Comparison of ENCODE assay signal across 22 mouse cellular contexts in genomic region chr6:146283981-146284380, GRCm38 (mm10).
A peak's percentile ranks its signal among the peaks of the same experiment; 100 is the strongest.
DNase-seq lines count a peak whose midpoint lies in the region; ATAC-seq and TF ChIP-seq lines count a peak whose summit lies in the region.
"Had no signal": no experiment of that assay in that cellular context is flagged by ENCODE, and none has a peak within 500 bp of the region (broad histone marks: within the 10 kb centered on the region; RNA-seq: fewer than 3 reads in every experiment).

No protein-coding gene starts in this region.

- no peak for TF ChIP-seq CTCF in stomach, postnatal 0 days (IDR thresholded peaks at IDR 0.05; ENCODE audit: low read depth)

- TF ChIP-seq EP300 in stomach, postnatal 0 days (optimal IDR thresholded peaks at IDR 0.05), result no peak

- ATAC-seq in kidney, embryonic 15.5 days (replicated peaks; ENCODE audit: low FRiP score), result no peak
- ATAC-seq in stomach, embryonic 14.5 days (ENCODE audit: insufficient number of reproducible peaks, insufficient read depth, low FRiP score, low read depth), result no peak
- ATAC-seq in stomach, postnatal 0 days (ENCODE audit: low FRiP score, low TSS enrichment), result no peak
- ATAC-seq: activated CD4-positive, CD25-positive, alpha-beta regulatory T cell, adult 4 months; lung, postnatal 0 days; Patski had no signal

- no peaks in the 10 kb centered on the region for H3K27me3 ChIP-seq in kidney, embryonic 15.5 days
- no peaks in the 10 kb centered on the region for H3K27me3 ChIP-seq in stomach, embryonic 14.5 days (ENCODE audit: control insufficient read depth, insufficient read depth, low read length)
- no peaks in the 10 kb centered on the region for H3K27me3 ChIP-seq in stomach, postnatal 0 days (ENCODE audit: control insufficient read depth, insufficient read depth, low read length)
- H3K27me3 ChIP-seq: heart, embryonic 15.5 days; midbrain, embryonic 12.5 days; Patski had no signal

- no peak overlapping the region for H3K4me2 ChIP-seq in kidney, embryonic 15.5 days
- no peak overlapping the region for H3K4me2 ChIP-seq in stomach, embryonic 14.5 days (replicated peaks; ENCODE audit: low read depth, low read length)
- no peak overlapping the region for H3K4me2 ChIP-seq in stomach, postnatal 0 days (replicated peaks; ENCODE audit: low read depth)
- H3K4me2 ChIP-seq: heart, embryonic 15.5 days; midbrain, embryonic 12.5 days had no signal

- no peaks in the 10 kb centered on the region for H3K36me3 ChIP-seq in kidney, embryonic 15.5 days
- no peaks in the 10 kb centered on the region for H3K36me3 ChIP-seq in stomach, embryonic 14.5 days (ENCODE audit: control insufficient read depth, insufficient read depth, low read length)
- H3K36me3 ChIP-seq in stomach, postnatal 0 days (ENCODE audit: control insufficient read depth, insufficient read depth, low read length), result no peaks in the 10 kb centered on the region; the same call in 1 of the 2 replicates
- H3K36me3 ChIP-seq: forebrain, embryonic 10.5 days; midbrain, embryonic 12.5 days had no signal

- WGBS in kidney, embryonic 15.5 days, result 49% methylated on average over 7 of the region's 7 CpGs
- WGBS in stomach, embryonic 14.5 days, result 38% methylated on average over 7 of the region's 7 CpGs
- 44% methylated on average over 7 of the region's 7 CpGs for WGBS in stomach, postnatal 0 days

- H3K9ac ChIP-seq in kidney, embryonic 15.5 days, result no peak overlapping the region
- H3K9ac ChIP-seq in stomach, embryonic 14.5 days (replicated peaks; ENCODE audit: low read depth, low read length), result no peak overlapping the region
- H3K9ac ChIP-seq in stomach, postnatal 0 days (ENCODE audit: low read length), result no peak overlapping the region
- H3K9ac ChIP-seq: heart, embryonic 15.5 days; midbrain, embryonic 12.5 days had no signal

- H3K9me3 ChIP-seq in kidney, embryonic 15.5 days (replicated peaks), result no peaks in the 10 kb centered on the region
- no peaks in the 10 kb centered on the region for H3K9me3 ChIP-seq in stomach, embryonic 14.5 days (ENCODE audit: control insufficient read depth, low read depth, low read length)
- no peaks in the 10 kb centered on the region for H3K9me3 ChIP-seq in stomach, postnatal 0 days (ENCODE audit: control insufficient read depth, low read length)
- H3K9me3 ChIP-seq: heart, embryonic 15.5 days; midbrain, embryonic 12.5 days had no signal

- peak overlapping the region; percentile 29; the same call in 1 of the 2 replicates for H3K27ac ChIP-seq in kidney, embryonic 15.5 days
- 0 out of 2 replicates have a peak overlapping the region, but pooled peaks have one; percentile 16 for H3K27ac ChIP-seq in stomach, embryonic 14.5 days (ENCODE audit: low read length)
- no peak overlapping the region for H3K27ac ChIP-seq in stomach, postnatal 0 days (replicated peaks)
- H3K27ac ChIP-seq: forebrain, embryonic 10.5 days; heart, embryonic 15.5 days; kidney, postnatal 0 days; left cerebral cortex, adult 2 months; midbrain, embryonic 12.5 days had no signal

- no peak overlapping the region for H3K4me3 ChIP-seq in kidney, embryonic 15.5 days (replicated peaks)
- no peak overlapping the region for H3K4me3 ChIP-seq in stomach, embryonic 14.5 days (ENCODE audit: low read depth, low read length)
- no peak overlapping the region for H3K4me3 ChIP-seq in stomach, postnatal 0 days (ENCODE audit: low read depth, low read length)
- H3K4me3 ChIP-seq: forebrain, embryonic 10.5 days; heart, embryonic 15.5 days; left cerebral cortex, adult 2 months; midbrain, embryonic 12.5 days had no signal

- H3K4me1 ChIP-seq in kidney, embryonic 15.5 days, result 0 out of 2 replicates have a peak, but pooled peaks cover 4% of the 10 kb centered on the region
- H3K4me1 ChIP-seq in stomach, embryonic 14.5 days (ENCODE audit: control insufficient read depth, insufficient read depth, low read length), result peaks cover 3% of the 10 kb centered on the region; the same call in 1 of the 2 replicates
- H3K4me1 ChIP-seq in stomach, postnatal 0 days (replicated peaks; ENCODE audit: control insufficient read depth, insufficient read depth), result no peaks in the 10 kb centered on the region
- H3K4me1 ChIP-seq: heart, embryonic 15.5 days had no signal

- DNase-seq in kidney, adult 9 months, result no peak
- DNase-seq in stomach, postnatal 0 days (ENCODE audit: low spot score), result no peak
- peak; percentile 42 for DNase-seq in thymus, postnatal 0 days (ENCODE audit: low spot score)
- DNase-seq in thymus, postnatal 4 days, result peak; percentile 51
- DNase-seq in cerebellum, postnatal 10 days, result no peak
- DNase-seq: adrenal gland, postnatal 14 days; cerebellum, adult 9-11 months; gastrocnemius, postnatal 10 days; heart, adult 18-20 months; left cerebral cortex, postnatal 4 days; liver; right cerebral cortex, postnatal 14 days had no signal

Comparison
In these comparisons a context has a peak if more than half of its experiments do, and no peak if none do; other contexts are left out.
1. DNase-seq: peak in thymus, postnatal 0 days (single experiment) and thymus, postnatal 4 days (single experiment); none in kidney, adult 9 months (single experiment), stomach, postnatal 0 days (single experiment) and cerebellum, postnatal 10 days (0 of 2).